In genomic region chr4:4833789-4834295, GRCm38 (mm10) we compare ENCODE assay signal across 25 mouse cellular contexts. TPM values are rescaled to one million over a fixed set of nuclear protein-coding genes. Genes with fewer than 3 reads are reported as not detected.
A peak's percentile ranks its signal among the peaks of the same experiment; 100 is the strongest.
DNase-seq lines count a peak whose midpoint lies in the region; ATAC-seq and TF ChIP-seq lines count a peak whose summit lies in the region.
"Had no signal": no experiment of that assay in that cellular context is flagged by ENCODE, and none has a peak within 500 bp of the region (broad histone marks: within the 10 kb centered on the region; RNA-seq: fewer than 3 reads in every experiment).

No protein-coding gene starts in this region.

- no peaks in the 10 kb centered on the region for H3K36me3 ChIP-seq in lung, postnatal 0 days (ENCODE audit: insufficient read depth, low read length)
- no peaks in the 10 kb centered on the region for H3K36me3 ChIP-seq in intestine, postnatal 0 days (ENCODE audit: control insufficient read depth, insufficient read depth)
- H3K36me3 ChIP-seq: embryonic facial prominence, embryonic 13.5 days; heart, embryonic 10.5 days; heart, embryonic 13.5 days had no signal

- H3K4me2 ChIP-seq in lung, postnatal 0 days (replicated peaks; ENCODE audit: low read depth, low read length) = no peak overlapping the region
- H3K4me2 ChIP-seq in intestine, postnatal 0 days (replicated peaks; ENCODE audit: low read depth) = no peak overlapping the region
- H3K4me2 ChIP-seq: embryonic facial prominence, embryonic 13.5 days; heart, embryonic 13.5 days; hindbrain, embryonic 14.5 days had no signal

- DNase-seq in lung, postnatal 0 days (ENCODE audit: low spot score) = peak; percentile 9
- DNase-seq in lung, postnatal 36 days = no peak
- DNase-seq in gonadal fat pad, adult 2 months (ENCODE audit: low read depth) = peak; percentile 69
- no peak for DNase-seq in cerebellum, postnatal 14 days
- no peak for DNase-seq in thymus, postnatal 4 days
- DNase-seq: adrenal gland, adult 8-10 months; adrenal gland, postnatal 25 days; cerebellum, adult 11-12 months; cerebellum, adult 8-10 months; cerebellum, postnatal 10 days; forebrain, postnatal 0 days; gastrocnemius, adult 2 months; gastrocnemius, postnatal 14 days; heart, adult 18-20 months; heart, postnatal 14 days; heart, postnatal 4 days had no signal

- H3K4me3 ChIP-seq in lung, postnatal 0 days (ENCODE audit: low read depth, low read length) = no peak overlapping the region
- no peak overlapping the region for H3K4me3 ChIP-seq in intestine, postnatal 0 days (ENCODE audit: low read depth, low read length)
- H3K4me3 ChIP-seq: embryonic facial prominence, embryonic 13.5 days; gastrocnemius, adult 2 months; heart, embryonic 10.5 days; heart, embryonic 13.5 days had no signal

- H3K9me3 ChIP-seq in lung, postnatal 0 days (ENCODE audit: low read length) = no peaks in the 10 kb centered on the region
- no peaks in the 10 kb centered on the region for H3K9me3 ChIP-seq in intestine, postnatal 0 days (ENCODE audit: control insufficient read depth)
- H3K9me3 ChIP-seq: embryonic facial prominence, embryonic 13.5 days; heart, embryonic 10.5 days; heart, embryonic 13.5 days had no signal

- no peak for TF ChIP-seq CTCF in lung, postnatal 0 days (IDR thresholded peaks at IDR 0.05)
- TF ChIP-seq CTCF in intestine, postnatal 0 days (IDR thresholded peaks at IDR 0.05; ENCODE audit: low read depth) = no peak

- ATAC-seq in lung, postnatal 0 days = no peak
- 0 out of 2 replicates have a peak, but pooled peaks have one; percentile 33 for ATAC-seq in intestine, postnatal 0 days
- ATAC-seq: activated CD4-positive, CD25-positive, alpha-beta regulatory T cell, adult 4 months; forebrain, embryonic 14.5 days; forebrain, postnatal 0 days; hindbrain, postnatal 0 days; inflammation-experienced regulatory T-cells, adult 6 months had no signal

- no peak overlapping the region for H3K27ac ChIP-seq in lung, postnatal 0 days (ENCODE audit: low read length)
- no peak overlapping the region for H3K27ac ChIP-seq in intestine, postnatal 0 days (ENCODE audit: low read depth, low read length)
- H3K27ac ChIP-seq: embryonic facial prominence, embryonic 13.5 days; gastrocnemius, adult 2 months; heart, embryonic 10.5 days; heart, embryonic 13.5 days; hindbrain, embryonic 14.5 days; hindbrain, postnatal 0 days had no signal

- no peaks in the 10 kb centered on the region for H3K4me1 ChIP-seq in lung, postnatal 0 days (ENCODE audit: insufficient read depth, low read depth, low read length)
- H3K4me1 ChIP-seq in intestine, postnatal 0 days (replicated peaks; ENCODE audit: control insufficient read depth, insufficient read depth, low read length) = no peaks in the 10 kb centered on the region
- H3K4me1 ChIP-seq: embryonic facial prominence, embryonic 13.5 days; heart, embryonic 10.5 days; heart, embryonic 13.5 days had no signal

- WGBS in lung, postnatal 0 days = 34% methylated on average over 5 of the region's 5 CpGs
- 53% methylated on average over 5 of the region's 5 CpGs for WGBS in intestine, postnatal 0 days

- no peaks in the 10 kb centered on the region for H3K27me3 ChIP-seq in lung, postnatal 0 days (replicated peaks; ENCODE audit: insufficient read depth, low read length)
- H3K27me3 ChIP-seq in intestine, postnatal 0 days (replicated peaks; ENCODE audit: control insufficient read depth, insufficient read depth, low read length) = no peaks in the 10 kb centered on the region
- H3K27me3 ChIP-seq: embryonic facial prominence, embryonic 13.5 days; heart, embryonic 13.5 days had no signal

- H3K9ac ChIP-seq in lung, postnatal 0 days (replicated peaks; ENCODE audit: low read depth) = no peak overlapping the region
- H3K9ac ChIP-seq in intestine, postnatal 0 days (ENCODE audit: low read depth, low read length) = no peak overlapping the region
- H3K9ac ChIP-seq: embryonic facial prominence, embryonic 13.5 days; forebrain, postnatal 0 days; heart, embryonic 13.5 days; hindbrain, embryonic 14.5 days had no signal

- no peak for TF ChIP-seq EP300 in lung, postnatal 0 days (IDR thresholded peaks at IDR 0.05)

RNA-seq across cellular contexts. Expression of gene Impad1, which starts 40.7 kb away (rescaled TPM):
- 24.5 and 25.2 TPM in 2 replicates for polyA plus RNA-seq in lung, postnatal 0 days (2015; fragmentation: Nextera tagmentation; extraction: Ambion mirVana)
- 10.5 and 11.4 TPM in 2 replicates for polyA plus RNA-seq in gonadal fat pad, adult 2 months (2012; rRNA removed)
- polyA plus RNA-seq in intestine, postnatal 0 days (2015; fragmentation: Nextera tagmentation; extraction: Ambion mirVana) = 23.9 and 24.3 TPM in 2 replicates

Comparison
In these comparisons a context has a peak if more than half of its experiments do, and no peak if none do; other contexts are left out.
1. DNase-seq: peak in lung, postnatal 0 days (single experiment) and gonadal fat pad, adult 2 months (single experiment); none in lung, postnatal 36 days (single experiment), cerebellum, postnatal 14 days (0 of 2) and thymus, postnatal 4 days (single experiment).